Mouse (Mus musculus): Measurements from ENCODE around the gene 4930415O20Rik.

- TF ChIP-seq CTCF (IDR thresholded peaks at IDR 0.05; ENCODE audit: insufficient read depth, low read length): no peak
- no peak for TF ChIP-seq POLR2A (IDR thresholded peaks at IDR 0.05; ENCODE audit: borderline replicate concordance, extremely low read depth, low read depth, low read length)
Observed at GRCm38 (mm10) chr15:98606051-98606536, 35.3 kb downstream of the 4930415O20Rik start.
